Mouse (Mus musculus): Measurements from ENCODE around the gene Zfp36l2. TPM values are rescaled to one million over a fixed set of nuclear protein-coding genes. Genes with fewer than 3 reads are reported as not detected.

Zfp36l2 gene
- polyA plus RNA-seq, 1 experiment = 101 TPM

DNA sequence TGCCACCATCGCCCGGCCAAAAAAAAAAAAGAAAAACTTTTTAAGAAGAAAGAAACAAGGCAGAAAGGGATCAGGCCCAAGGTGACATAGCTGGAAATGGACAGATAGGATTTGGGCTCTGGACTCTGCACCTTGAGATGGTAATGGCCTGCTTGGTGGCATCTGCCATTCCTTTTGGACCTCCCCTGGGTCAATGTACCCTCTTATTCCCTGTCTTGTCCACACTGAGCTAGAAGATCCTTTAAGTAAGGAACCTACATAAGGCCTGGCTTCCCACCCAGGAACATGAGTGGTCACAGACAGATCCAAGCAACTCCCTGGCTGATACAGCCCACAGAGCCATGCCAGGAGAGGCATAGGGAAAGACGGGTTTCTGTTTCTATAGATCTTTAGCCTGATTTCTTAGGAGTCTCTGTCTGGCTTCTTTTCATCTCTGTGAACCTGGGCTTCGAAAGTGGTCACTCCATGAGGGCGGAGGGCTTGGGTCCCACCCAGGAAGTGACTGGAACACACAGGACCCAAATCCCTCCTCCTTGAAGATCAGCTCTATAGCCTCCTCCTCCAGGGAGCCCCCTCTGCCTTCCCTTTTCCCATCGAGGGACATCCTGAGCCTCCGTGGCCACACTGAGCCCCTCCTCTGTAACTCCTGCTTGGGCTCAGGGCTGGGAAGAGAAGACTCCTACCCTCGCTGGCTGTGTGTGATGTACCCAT lies 32.1 kb downstream of the Zfp36l2 start:
- Histone ChIP-seq H3K4me1 (ENCODE audit: control insufficient read depth, insufficient read depth, low read length) (peaks cover 5% of the 10 kb centered on the region; the same call in 1 of the 2 replicates), H3K4me3 (replicated peaks; ENCODE audit: extremely low read depth, low read depth, low read length) (no peak overlapping the region)
- DNase-seq = no peak
- WGBS = 82% methylated on average over 8 of the region's 8 CpGs
- TF ChIP-seq POLR2A (IDR thresholded peaks at IDR 0.05; ENCODE audit: borderline replicate concordance, extremely low read depth, low read depth, low read length) (no peak), CTCF (IDR thresholded peaks at IDR 0.05; ENCODE audit: insufficient read depth, low read length) (no peak)

GRCm38 (mm10) chr17:84155029-84155338 lies 32.8 kb downstream of the Zfp36l2 start:
- 90% methylated on average over 6 of the region's 6 CpGs for WGBS
- DNase-seq = no peak
- TF ChIP-seq POLR2A (IDR thresholded peaks at IDR 0.05; ENCODE audit: borderline replicate concordance, extremely low read depth, low read depth, low read length) (no peak), CTCF (IDR thresholded peaks at IDR 0.05; ENCODE audit: insufficient read depth, low read length) (no peak)
- Histone ChIP-seq H3K4me1 (ENCODE audit: control insufficient read depth, insufficient read depth, low read length) (peaks cover 5% of the 10 kb centered on the region; the same call in 1 of the 2 replicates), H3K4me3 (replicated peaks; ENCODE audit: extremely low read depth, low read depth, low read length) (no peak overlapping the region)

- TF ChIP-seq CTCF (IDR thresholded peaks at IDR 0.05; ENCODE audit: insufficient read depth, low read length) (no peak), POLR2A (IDR thresholded peaks at IDR 0.05; ENCODE audit: borderline replicate concordance, extremely low read depth, low read depth, low read length) (no peak)
- no peak overlapping the region for H3K4me3 ChIP-seq (replicated peaks; ENCODE audit: extremely low read depth, low read depth, low read length)
- 87% methylated on average over 11 of the region's 11 CpGs for WGBS
- peaks cover 5% of the 10 kb centered on the region; the same call in 1 of the 2 replicates for H3K4me1 ChIP-seq (ENCODE audit: control insufficient read depth, insufficient read depth, low read length)
- DNase-seq = no peak
Observed at GRCm38 (mm10) chr17:84154302-84155028, 33.3 kb downstream of the Zfp36l2 start.

GRCm38 (mm10) chr17:84152976-84153786 lies 34.6 kb downstream of the Zfp36l2 start:
- DNase-seq = no peak
- TF ChIP-seq POLR2A (IDR thresholded peaks at IDR 0.05; ENCODE audit: borderline replicate concordance, extremely low read depth, low read depth, low read length) = no peak
- no peak for TF ChIP-seq CTCF (IDR thresholded peaks at IDR 0.05; ENCODE audit: insufficient read depth, low read length)
- H3K4me3 ChIP-seq (replicated peaks; ENCODE audit: extremely low read depth, low read depth, low read length) = no peak overlapping the region
- WGBS = 86% methylated on average over 12 of the region's 12 CpGs
- H3K4me1 ChIP-seq (ENCODE audit: control insufficient read depth, insufficient read depth, low read length) = peaks cover 14% of the 10 kb centered on the region

- Histone ChIP-seq H3K4me1 (ENCODE audit: control insufficient read depth, insufficient read depth, low read length) (peaks cover 16% of the 10 kb centered on the region), H3K4me3 (replicated peaks; ENCODE audit: extremely low read depth, low read depth, low read length) (no peak overlapping the region)
- no peak for DNase-seq
- no peak for TF ChIP-seq POLR2A (IDR thresholded peaks at IDR 0.05; ENCODE audit: borderline replicate concordance, extremely low read depth, low read depth, low read length)
- TF ChIP-seq CTCF (IDR thresholded peaks at IDR 0.05; ENCODE audit: insufficient read depth, low read length) = no peak
- WGBS = 73% methylated on average over 6 of the region's 6 CpGs
Observed at GRCm38 (mm10) chr17:84152206-84152975, 35.4 kb downstream of the Zfp36l2 start.

- no peak for TF ChIP-seq POLR2A (IDR thresholded peaks at IDR 0.05; ENCODE audit: borderline replicate concordance, extremely low read depth, low read depth, low read length)
- no peak for TF ChIP-seq CTCF (IDR thresholded peaks at IDR 0.05; ENCODE audit: insufficient read depth, low read length)
- DNase-seq = no peak
- peaks cover 14% of the 10 kb centered on the region for H3K4me1 ChIP-seq (ENCODE audit: control insufficient read depth, insufficient read depth, low read length)
- WGBS = 66% methylated on average over 6 of the region's 6 CpGs
- H3K4me3 ChIP-seq (replicated peaks; ENCODE audit: extremely low read depth, low read depth, low read length) = no peak overlapping the region
Observed at GRCm38 (mm10) chr17:84151306-84151705, 36.4 kb downstream of the Zfp36l2 start.

DNA sequence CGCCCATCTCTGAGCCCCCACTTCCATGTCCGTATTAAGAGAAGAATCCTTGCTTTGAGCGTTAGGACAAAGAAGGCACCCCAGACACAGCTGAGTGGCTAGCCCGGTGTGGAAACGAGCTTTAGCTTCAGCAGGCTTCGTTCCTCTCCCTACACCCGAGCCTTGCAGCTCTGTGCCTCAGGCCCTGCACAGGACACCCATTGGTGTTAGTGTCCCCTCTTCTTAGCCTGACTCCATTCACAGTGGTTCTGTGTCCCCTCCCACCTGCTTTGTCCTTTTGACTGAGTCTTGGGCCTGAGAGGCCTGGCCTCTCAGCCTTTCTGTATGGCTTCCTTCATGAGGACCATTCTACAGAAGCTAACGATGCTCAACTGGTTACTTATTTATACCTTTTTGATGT lies 37.5 kb downstream of the Zfp36l2 start:
- TF ChIP-seq CTCF (IDR thresholded peaks at IDR 0.05; ENCODE audit: insufficient read depth, low read length) (no peak), POLR2A (IDR thresholded peaks at IDR 0.05; ENCODE audit: borderline replicate concordance, extremely low read depth, low read depth, low read length) (no peak)
- 91% methylated on average over 8 of the region's 8 CpGs for WGBS
- DNase-seq = no peak
- Histone ChIP-seq H3K4me3 (replicated peaks; ENCODE audit: extremely low read depth, low read depth, low read length) (no peak overlapping the region), H3K4me1 (ENCODE audit: control insufficient read depth, insufficient read depth, low read length) (peaks cover 16% of the 10 kb centered on the region)

DNA sequence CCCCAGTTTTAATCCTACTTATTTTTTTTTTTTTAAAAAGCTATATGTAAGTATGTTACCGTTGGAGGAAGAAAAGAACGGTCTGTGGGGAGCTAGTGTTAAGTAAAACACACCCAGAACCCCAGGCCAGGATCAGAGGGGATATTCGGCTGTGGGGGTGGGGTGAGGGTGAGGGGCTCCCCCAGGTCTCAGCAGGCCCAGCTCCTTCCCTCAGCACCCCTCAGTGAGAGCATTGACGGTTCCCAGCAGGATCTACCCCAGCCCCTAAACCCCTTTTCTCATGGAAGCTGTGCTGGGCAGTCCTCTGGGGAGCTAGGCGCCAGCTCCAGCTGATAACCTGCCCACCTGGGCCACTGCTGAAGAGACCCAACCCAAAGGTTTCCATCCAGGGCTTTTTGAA lies 38.2 kb downstream of the Zfp36l2 start:
- no peak overlapping the region for H3K4me3 ChIP-seq (replicated peaks; ENCODE audit: extremely low read depth, low read depth, low read length)
- no peak for DNase-seq
- WGBS = 82% methylated on average over 5 of the region's 5 CpGs
- peaks cover 21% of the 10 kb centered on the region for H3K4me1 ChIP-seq (ENCODE audit: control insufficient read depth, insufficient read depth, low read length)
- TF ChIP-seq CTCF (IDR thresholded peaks at IDR 0.05; ENCODE audit: insufficient read depth, low read length) = no peak
- TF ChIP-seq POLR2A (IDR thresholded peaks at IDR 0.05; ENCODE audit: borderline replicate concordance, extremely low read depth, low read depth, low read length) = no peak

All from lung, adult 2 months (tissue).